Mouse (Mus musculus) heart, postnatal 0 days (tissue): ENCODE measurements around the gene Rbms3. TPM values are rescaled to one million over a fixed set of nuclear protein-coding genes. Genes with fewer than 3 reads are reported as not detected.

ENCODE experiments used
- ATAC-seq: fragments of 200-750 bp; cut with Nextera tagmentation; 2 replicates; pipeline ENCODE4 v1.8.0; 2017; ENCODE audit warnings: low read depth, moderate number of reproducible peaks, moderate library complexity; ENCODE audit not compliant: insufficient read depth
- DNase-seq: peaks from one replicate; pipeline ENCODE4 v3.0.0-alpha.2; 2016; ENCODE audit warnings: low spot score
- H3K27ac ChIP-seq: fragments of 300-500 bp; sonication (generic); 2 replicates; pipeline ENCODE4 v1.5.1; 2014; ENCODE audit warnings: low read depth, mild to moderate bottlenecking
- H3K27me3 ChIP-seq: fragments of 300-500 bp; sonication (generic); 2 replicates; pipeline ENCODE4 v1.6.1; 2014; ENCODE audit warnings: low read length, mixed read lengths; ENCODE audit not compliant: control insufficient read depth, insufficient read depth
- H3K36me3 ChIP-seq: fragments of 300-500 bp; sonication (generic); replicated peaks from 2 replicates; pipeline ENCODE4 v1.6.1; 2014; ENCODE audit warnings: low read length, mixed read lengths; ENCODE audit not compliant: control insufficient read depth, insufficient read depth
- H3K4me1 ChIP-seq: fragments of 300-500 bp; sonication (generic); 2 replicates; pipeline ENCODE4 v1.6.1; 2014; ENCODE audit warnings: antibody characterized with exemption; ENCODE audit not compliant: control insufficient read depth, insufficient read depth
- H3K4me2 ChIP-seq: fragments of 300-500 bp; sonication (generic); 2 replicates; pipeline ENCODE4 v1.6.1; 2014; ENCODE audit warnings: low read depth, mild to moderate bottlenecking, low read length, moderate library complexity
- H3K4me3 ChIP-seq: fragments of 300-500 bp; sonication (generic); 2 replicates; pipeline ENCODE4 v1.5.1; 2014; ENCODE audit warnings: low read depth, low read length
- H3K9ac ChIP-seq: fragments of 300-500 bp; sonication (generic); replicated peaks from 2 replicates; pipeline ENCODE4 v1.6.1; 2014; ENCODE audit warnings: low read depth, low read length, mixed read lengths
- H3K9me3 ChIP-seq: fragments of 300-500 bp; sonication (generic); replicated peaks from 2 replicates; pipeline ENCODE4 v1.6.1; 2016; ENCODE audit warnings: low read length; ENCODE audit not compliant: control insufficient read depth
- CTCF ChIP-seq: IDR thresholded peaks from 2 replicates; pipeline ENCODE4 v1.5.1; 2016; ENCODE audit warnings: antibody characterized with exemption, control low read depth, low read depth
- EP300 ChIP-seq: IDR thresholded peaks from 2 replicates; pipeline ENCODE4 v1.6.1; 2016; ENCODE audit warnings: antibody characterized with exemption, low read depth
- WGBS: fragments of 180-500 bp; shearing (Covaris S2); extraction: QIAGEN DNeasy Blood & Tissue Kit; methylation state at CpG from one replicate; pipeline ENCODE4 v1.1.7; 2014; 5-methylcytosine and 5-hydroxymethylcytosine counted together
- polyA plus RNA-seq: library from polyadenylated mRNA; unstranded; fragments of >200 nt; fragmentation: Nextera tagmentation; extraction: Ambion mirVana; gene quantifications from 2 replicates; pipeline ENCODE4 v1.2.1, GENCODE M21; 2015
- total RNA-seq: library from RNA; depleted of rRNA; stranded (reverse); fragments of >200 nt; gene quantifications from 2 replicates; pipeline ENCODE4 v1.2.3, GENCODE M21; 2014; ENCODE audit warnings: low replicate concordance

Gene Rbms3
- total and polyA plus RNA-seq, 2 experiments from 2014 or later: 18.2 to 75.3 TPM

- Histone ChIP-seq H3K4me1 (peaks cover 11% of the 10 kb centered on the region), H3K27ac (no peak overlapping the region), H3K27me3 (no peaks in the 10 kb centered on the region), H3K9ac (no peak overlapping the region), H3K36me3 (no peaks in the 10 kb centered on the region), H3K4me3 (no peak overlapping the region), H3K9me3 (no peaks in the 10 kb centered on the region), H3K4me2 (no peak overlapping the region)
- WGBS: 80% methylated on average over 4 of the region's 4 CpGs
- ATAC-seq (no peak), DNase-seq (no peak)
- TF ChIP-seq EP300 (no peak), CTCF (no peak)
These were observed 601.1 kb downstream of the Rbms3 start for GRCm38 (mm10) chr9:117028586-117028985.

GRCm38 (mm10) chr9:117022086-117022485 is 607.6 kb downstream of the Rbms3 start:
- no peak overlapping the region for H3K27ac ChIP-seq
- ATAC-seq: no peak
- DNase-seq: no peak
- H3K27me3 ChIP-seq: no peaks in the 10 kb centered on the region
- H3K4me1 ChIP-seq: no peaks in the 10 kb centered on the region; the same call in 1 of the 2 replicates
- no peak overlapping the region for H3K4me3 ChIP-seq
- 86% methylated on average over 6 of the region's 6 CpGs for WGBS
- H3K9me3 ChIP-seq: no peaks in the 10 kb centered on the region
- H3K9ac ChIP-seq: no peak overlapping the region
- H3K36me3 ChIP-seq: no peaks in the 10 kb centered on the region
- TF ChIP-seq CTCF: no peak
- TF ChIP-seq EP300: no peak
- H3K4me2 ChIP-seq: no peak overlapping the region

DNA sequence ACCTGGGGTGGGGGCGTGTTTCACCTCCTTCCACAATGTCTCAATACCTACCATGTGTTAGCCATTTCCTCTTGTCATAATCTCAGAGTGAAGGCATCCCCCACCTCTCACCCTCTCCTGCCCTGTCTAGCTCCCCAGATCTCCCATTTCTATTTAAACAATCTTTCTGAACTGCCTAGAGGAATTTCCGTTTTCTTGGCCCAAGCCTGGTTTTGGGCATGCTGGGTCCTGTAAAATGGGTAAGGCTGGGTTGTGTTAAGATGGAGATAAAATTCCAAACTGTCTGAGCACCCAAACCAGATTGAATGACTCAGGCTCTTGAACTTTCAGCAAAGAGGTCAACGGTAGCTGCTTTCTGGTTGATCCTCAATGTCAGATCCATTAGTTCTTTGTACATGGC is 608.2 kb downstream of the Rbms3 start:
- Histone ChIP-seq H3K4me1 (no peaks in the 10 kb centered on the region; the same call in 1 of the 2 replicates), H3K4me3 (no peak overlapping the region), H3K9ac (no peak overlapping the region), H3K36me3 (no peaks in the 10 kb centered on the region), H3K27me3 (no peaks in the 10 kb centered on the region), H3K27ac (no peak overlapping the region), H3K4me2 (no peak overlapping the region), H3K9me3 (no peaks in the 10 kb centered on the region)
- ATAC-seq (no peak), DNase-seq (no peak)
- no peak for TF ChIP-seq CTCF
- TF ChIP-seq EP300: no peak
- 68% methylated on average over 3 of the region's 3 CpGs for WGBS

GRCm38 (mm10) chr9:117020216-117020615 is 609.5 kb downstream of the Rbms3 start:
- H3K9ac ChIP-seq: no peak overlapping the region
- no peaks in the 10 kb centered on the region for H3K36me3 ChIP-seq
- DNase-seq (no peak), ATAC-seq (no peak)
- TF ChIP-seq EP300 (no peak), CTCF (no peak)
- no peaks in the 10 kb centered on the region for H3K27me3 ChIP-seq
- H3K4me2 ChIP-seq: no peak overlapping the region
- no peak overlapping the region for H3K27ac ChIP-seq
- no peaks in the 10 kb centered on the region for H3K9me3 ChIP-seq
- WGBS: 92% methylated on average over 2 of the region's 2 CpGs
- H3K4me3 ChIP-seq: no peak overlapping the region
- no peaks in the 10 kb centered on the region; the same call in 1 of the 2 replicates for H3K4me1 ChIP-seq

DNA sequence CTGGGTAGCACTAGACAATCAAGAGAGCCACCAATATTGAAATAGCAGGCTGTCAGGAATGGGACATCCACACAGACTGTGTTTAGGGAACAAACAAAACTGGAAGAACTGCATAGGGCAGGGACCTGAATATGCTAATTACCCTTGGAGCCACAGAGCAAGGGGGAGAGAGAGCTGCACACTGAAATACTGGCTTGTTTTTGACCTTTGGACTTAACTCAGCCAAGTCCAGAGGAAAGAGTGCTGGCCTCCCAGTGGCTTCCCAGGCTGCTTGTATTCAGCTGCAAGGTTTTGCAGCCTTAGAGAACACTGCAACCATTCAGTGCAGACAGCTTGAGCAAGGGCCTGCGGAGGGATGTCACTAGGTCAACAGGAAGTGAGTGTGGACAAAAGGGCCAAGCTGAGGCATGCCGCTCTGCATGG is 611.0 kb downstream of the Rbms3 start:
- Histone ChIP-seq H3K9ac (no peak overlapping the region), H3K27ac (peak overlapping the region; percentile 34; the same call in 1 of the 2 replicates), H3K4me3 (no peak overlapping the region), H3K9me3 (no peaks in the 10 kb centered on the region), H3K4me1 (no peaks in the 10 kb centered on the region; the same call in 1 of the 2 replicates), H3K36me3 (no peaks in the 10 kb centered on the region), H3K4me2 (no peak overlapping the region), H3K27me3 (no peaks in the 10 kb centered on the region)
- no peak for TF ChIP-seq EP300
- TF ChIP-seq CTCF: no peak
- no peak for DNase-seq
- 51% methylated on average over 2 of the region's 2 CpGs for WGBS
- ATAC-seq: peak; percentile 51; the same call in 1 of the 2 replicates

GRCm38 (mm10) chr9:117018301-117018700 is 611.4 kb downstream of the Rbms3 start:
- no peak overlapping the region for H3K4me3 ChIP-seq
- no peak overlapping the region for H3K27ac ChIP-seq
- 48% methylated on average over 12 of the region's 12 CpGs for WGBS
- H3K36me3 ChIP-seq: no peaks in the 10 kb centered on the region
- ATAC-seq (no peak), DNase-seq (no peak)
- H3K4me1 ChIP-seq: no peaks in the 10 kb centered on the region; the same call in 1 of the 2 replicates
- no peak overlapping the region for H3K4me2 ChIP-seq
- H3K9me3 ChIP-seq: no peaks in the 10 kb centered on the region
- H3K9ac ChIP-seq: no peak overlapping the region
- no peak for TF ChIP-seq CTCF
- TF ChIP-seq EP300: no peak
- no peaks in the 10 kb centered on the region for H3K27me3 ChIP-seq
